Mouse (Mus musculus): Measurements from ENCODE around the gene Ptpn13.

- TF ChIP-seq POLR2A (IDR thresholded peaks at IDR 0.05; ENCODE audit: control insufficient read depth, low read depth, low read length) (no peak), CTCF (IDR thresholded peaks at IDR 0.05; ENCODE audit: control insufficient read depth, insufficient read depth, insufficient replicate concordance, low read depth, low read length) (no peak)
These were observed 48.4 kb upstream of the Ptpn13 start for GRCm38 (mm10) chr5:103376354-103377295.
